Mouse (Mus musculus) lung, adult 2 months (tissue): ENCODE results near the gene Irf2. TPM values are rescaled to one million over a fixed set of nuclear protein-coding genes. Genes with fewer than 3 reads are reported as not detected.
A peak's percentile ranks its signal among the peaks of the same experiment; 100 is the strongest.

Source experiments
- DNase-seq: peaks from one replicate; pipeline ENCODE4 v3.0.0; 2022
- H3K4me1 ChIP-seq: fragments of 200-500 bp; 2 replicates; pipeline ENCODE4 v1.6.1; 2011; ENCODE audit warnings: low read length; ENCODE audit not compliant: control insufficient read depth, insufficient read depth
- H3K4me3 ChIP-seq: fragments of 200-500 bp; replicated peaks from 2 replicates; pipeline ENCODE3; 2011; ENCODE audit warnings: low read depth, mild to moderate bottlenecking, control low read depth, low read length; ENCODE audit errors: extremely low read depth
- CTCF ChIP-seq: fragments of 200-500 bp; IDR thresholded peaks from 2 replicates; pipeline ENCODE4 v1.5.1; 2011; ENCODE audit warnings: mild to moderate bottlenecking, low read length, control low read depth; ENCODE audit not compliant: insufficient read depth
- POLR2A ChIP-seq: fragments of 200-500 bp; IDR thresholded peaks from 2 replicates; pipeline ENCODE4 v1.6.1; 2011; ENCODE audit warnings: low read depth, mild to moderate bottlenecking, control low read depth, low read length, borderline replicate concordance; ENCODE audit errors: extremely low read depth
- WGBS: fragments of 180-500 bp; shearing (Covaris S2); methylation state at CpG from one replicate; pipeline ENCODE4 v1.1.7; 2018; 5-methylcytosine and 5-hydroxymethylcytosine counted together
- polyA plus RNA-seq: library from polyadenylated mRNA; depleted of rRNA; stranded (reverse); fragments of >200 nt; gene quantifications from 2 replicates; pipeline ENCODE4 v1.2.3, GENCODE M21; 2012

Gene Irf2
- polyA plus RNA-seq, 1 experiment = 24.6 TPM

GRCm38 (mm10) chr8:46769408-46770180 is 30.1 kb downstream of the Irf2 start:
- H3K4me1 ChIP-seq = peaks cover 27% of the 10 kb centered on the region
- H3K4me3 ChIP-seq = no peak overlapping the region
- 62% methylated on average over 11 of the region's 11 CpGs for WGBS
- DNase-seq = no peak
- TF ChIP-seq POLR2A (no peak), CTCF (no peak)

GRCm38 (mm10) chr8:46770905-46771516 is 31.5 kb downstream of the Irf2 start:
- TF ChIP-seq CTCF (no peak), POLR2A (no peak)
- no peak for DNase-seq
- no peak overlapping the region for H3K4me3 ChIP-seq
- 81% methylated on average over 7 of the region's 7 CpGs for WGBS
- H3K4me1 ChIP-seq = peaks cover 17% of the 10 kb centered on the region

- no peak for TF ChIP-seq POLR2A
- no peak for TF ChIP-seq CTCF
- no peak for DNase-seq
- WGBS = 75% methylated on average over 6 of the region's 6 CpGs
- Histone ChIP-seq H3K4me1 (peaks cover 16% of the 10 kb centered on the region), H3K4me3 (no peak overlapping the region)
These were observed 33.3 kb downstream of the Irf2 start for GRCm38 (mm10) chr8:46772801-46773200.

- 42% methylated on average over 10 of the region's 10 CpGs for WGBS
- Histone ChIP-seq H3K4me3 (peak overlapping the region; percentile 21), H3K4me1 (peaks cover 15% of the 10 kb centered on the region)
- peak; percentile 69 for DNase-seq
- TF ChIP-seq POLR2A = 0 out of 2 replicates have a peak, but pooled peaks have one; percentile 26
- no peak for TF ChIP-seq CTCF
These were observed 38.4 kb downstream of the Irf2 start for GRCm38 (mm10) chr8:46777760-46778460.

GRCm38 (mm10) chr8:46781067-46781657 is 41.6 kb downstream of the Irf2 start:
- no peak for TF ChIP-seq POLR2A
- TF ChIP-seq CTCF = no peak
- no peak for DNase-seq
- Histone ChIP-seq H3K4me3 (no peak overlapping the region), H3K4me1 (peaks cover 18% of the 10 kb centered on the region)
- 60% methylated on average over 6 of the region's 6 CpGs for WGBS

GRCm38 (mm10) chr8:46782254-46782653 is 42.7 kb downstream of the Irf2 start:
- 82% methylated on average over 5 of the region's 5 CpGs for WGBS
- TF ChIP-seq POLR2A (no peak), CTCF (no peak)
- H3K4me3 ChIP-seq = no peak overlapping the region
- DNase-seq = no peak
- peaks cover 21% of the 10 kb centered on the region for H3K4me1 ChIP-seq

GRCm38 (mm10) chr8:46785070-46785469 is 45.5 kb downstream of the Irf2 start:
- H3K4me3 ChIP-seq = no peak overlapping the region
- no peak for DNase-seq
- 62% methylated on average over 2 of the region's 2 CpGs for WGBS
- peaks cover 24% of the 10 kb centered on the region for H3K4me1 ChIP-seq
- TF ChIP-seq POLR2A (no peak), CTCF (no peak)

- TF ChIP-seq CTCF (no peak), POLR2A (no peak)
- Histone ChIP-seq H3K4me3 (no peak overlapping the region), H3K4me1 (peaks cover 17% of the 10 kb centered on the region)
- WGBS = 86% methylated on average over 6 of the region's 6 CpGs
- DNase-seq = no peak
These were observed 46.4 kb downstream of the Irf2 start for GRCm38 (mm10) chr8:46785926-46786325.
